Mouse (Mus musculus): ENCODE measurements at regions not wholly inside any gene's neighbourhood (a gene's known extent, or its start where the extent isn't known, plus 50 kb on each side); places are given as distances from the start of the nearest gene placed in this dataset.
"Not testable (repeated sequence)": the region's sequence is repeated elsewhere in the genome, so short reads cannot be mapped to it uniquely, and the experiment has no call there.

GRCm38 (mm10) chr1:41917807-41918206 lies 777.8 kb upstream of the Pou3f3 start:
- not testable (repeated sequence) for H3K27ac ChIP-seq (replicated peaks in 1 of 2; ENCODE audit: control insufficient read depth in 1 of 2, insufficient read depth in 1 of 2, low read depth in 2 of 2, low read length in 2 of 2); H3K4me3 ChIP-seq (ENCODE audit: control insufficient read depth in 1 of 2, insufficient read depth in 1 of 2, low read depth in 1 of 2, low read length in 2 of 2); H3K4me2 ChIP-seq (ENCODE audit: low read length); ATAC-seq (ENCODE audit: insufficient number of reproducible peaks, insufficient read depth, low FRiP score, low read depth); H3K9me3 ChIP-seq (ENCODE audit: control insufficient read depth, low read length); H3K9ac ChIP-seq (ENCODE audit: low read length); H3K36me3 ChIP-seq (ENCODE audit: control insufficient read depth, insufficient read depth, low read length); H3K4me1 ChIP-seq (ENCODE audit: control insufficient read depth in 2 of 2, insufficient read depth in 2 of 2, low read length in 2 of 2); H3K27me3 ChIP-seq (ENCODE audit: control insufficient read depth, insufficient read depth, low read length)
- WGBS: 82% methylated on average over 5 of the region's 5 CpGs

- WGBS: 24% methylated on average over 11 of the region's 11 CpGs
- Histone ChIP-seq H3K27ac (replicated peaks in 1 of 2; ENCODE audit: control insufficient read depth in 1 of 2, insufficient read depth in 1 of 2, low read depth in 2 of 2, low read length in 2 of 2) (no peak overlapping the region), H3K9ac (ENCODE audit: low read length) (no peak overlapping the region), H3K4me2 (ENCODE audit: low read length) (peak overlapping the region; percentile 48), H3K4me3 (ENCODE audit: control insufficient read depth in 1 of 2, insufficient read depth in 1 of 2, low read depth in 1 of 2, low read length in 2 of 2) (no peak overlapping the region), H3K9me3 (ENCODE audit: control insufficient read depth, low read length) (no peaks in the 10 kb centered on the region), H3K4me1 (ENCODE audit: control insufficient read depth in 2 of 2, insufficient read depth in 2 of 2, low read length in 2 of 2) (no peaks in the 10 kb centered on the region; a peak in 1 of 4 replicates), H3K36me3 (ENCODE audit: control insufficient read depth, insufficient read depth, low read length) (no peaks in the 10 kb centered on the region), H3K27me3 (ENCODE audit: control insufficient read depth, insufficient read depth, low read length) (no peaks in the 10 kb centered on the region)
- no peak for ATAC-seq (ENCODE audit: insufficient number of reproducible peaks, insufficient read depth, low FRiP score, low read depth)
Observed at GRCm38 (mm10) chr1:41918394-41919262, 776.9 kb upstream of the Pou3f3 start.

- 43% methylated on average over 1 of the region's 1 CpGs for WGBS
- Histone ChIP-seq H3K4me1 (ENCODE audit: control insufficient read depth in 2 of 2, insufficient read depth in 2 of 2, low read length in 2 of 2) (no peaks in the 10 kb centered on the region), H3K4me2 (ENCODE audit: low read length) (no peak overlapping the region), H3K27me3 (ENCODE audit: control insufficient read depth, insufficient read depth, low read length) (no peaks in the 10 kb centered on the region), H3K36me3 (ENCODE audit: control insufficient read depth, insufficient read depth, low read length) (no peaks in the 10 kb centered on the region), H3K4me3 (ENCODE audit: control insufficient read depth in 1 of 2, insufficient read depth in 1 of 2, low read depth in 1 of 2, low read length in 2 of 2) (no peak overlapping the region), H3K9ac (ENCODE audit: low read length) (no peak overlapping the region), H3K27ac (replicated peaks in 1 of 2; ENCODE audit: control insufficient read depth in 1 of 2, insufficient read depth in 1 of 2, low read depth in 2 of 2, low read length in 2 of 2) (no peak overlapping the region), H3K9me3 (ENCODE audit: control insufficient read depth, low read length) (no peaks in the 10 kb centered on the region)
- ATAC-seq (ENCODE audit: insufficient number of reproducible peaks, insufficient read depth, low FRiP score, low read depth): no peak
Observed at GRCm38 (mm10) chr1:41933777-41934176, 761.8 kb upstream of the Pou3f3 start.

- Histone ChIP-seq H3K4me2 (ENCODE audit: low read length) (no peak overlapping the region), H3K4me1 (ENCODE audit: control insufficient read depth in 2 of 2, insufficient read depth in 2 of 2, low read length in 2 of 2) (no peaks in the 10 kb centered on the region), H3K27ac (replicated peaks in 1 of 2; ENCODE audit: control insufficient read depth in 1 of 2, insufficient read depth in 1 of 2, low read depth in 2 of 2, low read length in 2 of 2) (no peak overlapping the region), H3K27me3 (ENCODE audit: control insufficient read depth, insufficient read depth, low read length) (no peaks in the 10 kb centered on the region), H3K36me3 (ENCODE audit: control insufficient read depth, insufficient read depth, low read length) (no peaks in the 10 kb centered on the region), H3K4me3 (ENCODE audit: control insufficient read depth in 1 of 2, insufficient read depth in 1 of 2, low read depth in 1 of 2, low read length in 2 of 2) (no peak overlapping the region), H3K9me3 (ENCODE audit: control insufficient read depth, low read length) (no peaks in the 10 kb centered on the region), H3K9ac (ENCODE audit: low read length) (no peak overlapping the region)
- WGBS: 86% methylated on average over 7 of the region's 7 CpGs
- ATAC-seq (ENCODE audit: insufficient number of reproducible peaks, insufficient read depth, low FRiP score, low read depth): no peak
Observed at GRCm38 (mm10) chr1:41935912-41936478, 759.6 kb upstream of the Pou3f3 start.

- Histone ChIP-seq H3K4me3 (ENCODE audit: control insufficient read depth in 1 of 2, insufficient read depth in 1 of 2, low read depth in 1 of 2, low read length in 2 of 2) (no peak overlapping the region), H3K4me1 (ENCODE audit: control insufficient read depth in 2 of 2, insufficient read depth in 2 of 2, low read length in 2 of 2) (no peaks in the 10 kb centered on the region), H3K9me3 (ENCODE audit: control insufficient read depth, low read length) (no peaks in the 10 kb centered on the region), H3K27ac (replicated peaks in 1 of 2; ENCODE audit: control insufficient read depth in 1 of 2, insufficient read depth in 1 of 2, low read depth in 2 of 2, low read length in 2 of 2) (no peak overlapping the region), H3K9ac (ENCODE audit: low read length) (no peak overlapping the region), H3K36me3 (ENCODE audit: control insufficient read depth, insufficient read depth, low read length) (no peaks in the 10 kb centered on the region), H3K4me2 (ENCODE audit: low read length) (no peak overlapping the region), H3K27me3 (ENCODE audit: control insufficient read depth, insufficient read depth, low read length) (no peaks in the 10 kb centered on the region)
- 47% methylated on average over 2 of the region's 2 CpGs for WGBS
- ATAC-seq (ENCODE audit: insufficient number of reproducible peaks, insufficient read depth, low FRiP score, low read depth): no peak
Observed at GRCm38 (mm10) chr1:41960982-41961381, 734.6 kb upstream of the Pou3f3 start.

GRCm38 (mm10) chr1:41981545-41981944 lies 714.0 kb upstream of the Pou3f3 start:
- Histone ChIP-seq H3K27ac (replicated peaks in 1 of 2; ENCODE audit: control insufficient read depth in 1 of 2, insufficient read depth in 1 of 2, low read depth in 2 of 2, low read length in 2 of 2) (no peak overlapping the region), H3K9ac (ENCODE audit: low read length) (no peak overlapping the region), H3K9me3 (ENCODE audit: control insufficient read depth, low read length) (no peaks in the 10 kb centered on the region), H3K4me3 (ENCODE audit: control insufficient read depth in 1 of 2, insufficient read depth in 1 of 2, low read depth in 1 of 2, low read length in 2 of 2) (no peak overlapping the region), H3K27me3 (ENCODE audit: control insufficient read depth, insufficient read depth, low read length) (no peaks in the 10 kb centered on the region), H3K36me3 (ENCODE audit: control insufficient read depth, insufficient read depth, low read length) (no peaks in the 10 kb centered on the region), H3K4me1 (ENCODE audit: control insufficient read depth in 2 of 2, insufficient read depth in 2 of 2, low read length in 2 of 2) (no peaks in the 10 kb centered on the region), H3K4me2 (ENCODE audit: low read length) (no peak overlapping the region)
- no peak for ATAC-seq (ENCODE audit: insufficient number of reproducible peaks, insufficient read depth, low FRiP score, low read depth)
- 80% methylated on average over 5 of the region's 5 CpGs for WGBS

- Histone ChIP-seq H3K36me3 (ENCODE audit: control insufficient read depth, insufficient read depth, low read length) (no peaks in the 10 kb centered on the region), H3K27ac (replicated peaks in 1 of 2; ENCODE audit: control insufficient read depth in 1 of 2, insufficient read depth in 1 of 2, low read depth in 2 of 2, low read length in 2 of 2) (no peak overlapping the region), H3K9ac (ENCODE audit: low read length) (no peak overlapping the region), H3K4me1 (ENCODE audit: control insufficient read depth in 2 of 2, insufficient read depth in 2 of 2, low read length in 2 of 2) (no peaks in the 10 kb centered on the region), H3K4me3 (ENCODE audit: control insufficient read depth in 1 of 2, insufficient read depth in 1 of 2, low read depth in 1 of 2, low read length in 2 of 2) (no peak overlapping the region), H3K4me2 (ENCODE audit: low read length) (no peak overlapping the region), H3K9me3 (ENCODE audit: control insufficient read depth, low read length) (no peaks in the 10 kb centered on the region), H3K27me3 (ENCODE audit: control insufficient read depth, insufficient read depth, low read length) (no peaks in the 10 kb centered on the region)
- WGBS: 84% methylated on average over 6 of the region's 6 CpGs
- no peak for ATAC-seq (ENCODE audit: insufficient number of reproducible peaks, insufficient read depth, low FRiP score, low read depth)
Observed at GRCm38 (mm10) chr1:42006235-42006634, 689.3 kb upstream of the Pou3f3 start.

Measured in heart, embryonic 14.5 days (tissue).